Mouse (Mus musculus): Measurements from ENCODE around the gene Mafg. TPM values are rescaled to one million over a fixed set of nuclear protein-coding genes. Genes with fewer than 3 reads are reported as not detected.

Gene Mafg
- total and polyA plus RNA-seq, 2 experiments from 2014 or later, result 39.7 to 40.1 TPM

- H3K4me2 ChIP-seq (ENCODE audit: low read depth), result peak within 1 kb of the TSS; percentile 71
- peak within 1 kb of the TSS; percentile 70 for H3K9ac ChIP-seq
- no peaks in the 10 kb centered on the region for H3K9me3 ChIP-seq (ENCODE audit: low read length)
- TF ChIP-seq CTCF (IDR thresholded peaks at IDR 0.05; ENCODE audit: low read depth), result no peak
- ATAC-seq, result peak; percentile 98
- peak within 1 kb of the TSS; percentile 84 for H3K27ac ChIP-seq (ENCODE audit: low read depth, low read length)
- H3K4me3 ChIP-seq (ENCODE audit: low read depth, low read length), result peak within 1 kb of the TSS; percentile 82
- peak; percentile 96 for DNase-seq
- H3K4me1 ChIP-seq (ENCODE audit: insufficient read depth), result peaks cover 10% of the 10 kb centered on the region
- 4% methylated on average over 81 of the region's 83 CpGs for WGBS
- no peaks in the 10 kb centered on the region for H3K27me3 ChIP-seq (ENCODE audit: insufficient read depth, low read length)
- H3K36me3 ChIP-seq (ENCODE audit: insufficient read depth), result peaks cover 10% of the 10 kb centered on the region
These were observed 39.5 kb upstream of the Mafg start, which contains the start of gene Aspscr1 for GRCm38 (mm10) chr11:120672687-120673593. Gene Aspscr1, plus strand, starts transcription at chr11:120672973.

- H3K4me1 ChIP-seq (ENCODE audit: insufficient read depth), result no peaks in the 10 kb centered on the region
These were observed 33.2 kb upstream of the Mafg start for GRCm38 (mm10) chr11:120666617-120667016.

GRCm38 (mm10) chr11:120665406-120665805 is 32.0 kb upstream of the Mafg start:
- H3K9ac ChIP-seq, result no peak overlapping the region
- H3K9me3 ChIP-seq (ENCODE audit: low read length), result no peaks in the 10 kb centered on the region
- no peak overlapping the region for H3K4me3 ChIP-seq (ENCODE audit: low read depth, low read length)
- no peak for TF ChIP-seq CTCF (IDR thresholded peaks at IDR 0.05; ENCODE audit: low read depth)
- DNase-seq (no peak), ATAC-seq (no peak)
- H3K36me3 ChIP-seq (ENCODE audit: insufficient read depth), result no peaks in the 10 kb centered on the region
- H3K4me2 ChIP-seq (ENCODE audit: low read depth), result no peak overlapping the region
- H3K4me1 ChIP-seq (ENCODE audit: insufficient read depth), result no peaks in the 10 kb centered on the region
- WGBS, result 87% methylated on average over 3 of the region's 3 CpGs
- no peak overlapping the region for H3K27ac ChIP-seq (ENCODE audit: low read depth, low read length)
- peaks cover 27% of the 10 kb centered on the region for H3K27me3 ChIP-seq (ENCODE audit: insufficient read depth, low read length)

More at GRCm38 (mm10) chr11:120666617-120667016, 33.2 kb upstream of the Mafg start:
- Histone ChIP-seq H3K36me3 (ENCODE audit: insufficient read depth) (no peaks in the 10 kb centered on the region), H3K27me3 (ENCODE audit: insufficient read depth, low read length) (peaks cover 15% of the 10 kb centered on the region), H3K4me3 (ENCODE audit: low read depth, low read length) (no peak overlapping the region), H3K27ac (ENCODE audit: low read depth, low read length) (no peak overlapping the region), H3K4me2 (ENCODE audit: low read depth) (no peak overlapping the region), H3K9ac (no peak overlapping the region), H3K9me3 (ENCODE audit: low read length) (no peaks in the 10 kb centered on the region)
- WGBS, result 8% methylated on average over 3 of the region's 3 CpGs
- ATAC-seq (no peak), DNase-seq (no peak)
- TF ChIP-seq CTCF (IDR thresholded peaks at IDR 0.05; ENCODE audit: low read depth), result no peak

- no peak overlapping the region for H3K4me3 ChIP-seq (ENCODE audit: low read depth, low read length)
- no peak overlapping the region for H3K9ac ChIP-seq
- H3K27ac ChIP-seq (ENCODE audit: low read depth, low read length), result no peak overlapping the region
- H3K9me3 ChIP-seq (ENCODE audit: low read length), result no peaks in the 10 kb centered on the region
- no peaks in the 10 kb centered on the region for H3K4me1 ChIP-seq (ENCODE audit: insufficient read depth)
- 63% methylated on average over 5 of the region's 5 CpGs for WGBS
- DNase-seq (no peak), ATAC-seq (no peak)
- TF ChIP-seq CTCF (IDR thresholded peaks at IDR 0.05; ENCODE audit: low read depth), result no peak
- no peak overlapping the region for H3K4me2 ChIP-seq (ENCODE audit: low read depth)
- H3K27me3 ChIP-seq (ENCODE audit: insufficient read depth, low read length), result peaks cover 43% of the 10 kb centered on the region
- no peaks in the 10 kb centered on the region for H3K36me3 ChIP-seq (ENCODE audit: insufficient read depth)
These were observed 30.3 kb upstream of the Mafg start for GRCm38 (mm10) chr11:120663714-120664113.

GRCm38 (mm10) chr11:120662759-120663158 is 29.4 kb upstream of the Mafg start:
- no peak overlapping the region for H3K4me3 ChIP-seq (ENCODE audit: low read depth, low read length)
- peaks cover 53% of the 10 kb centered on the region for H3K27me3 ChIP-seq (ENCODE audit: insufficient read depth, low read length)
- H3K27ac ChIP-seq (ENCODE audit: low read depth, low read length), result no peak overlapping the region
- H3K4me1 ChIP-seq (ENCODE audit: insufficient read depth), result no peaks in the 10 kb centered on the region
- ATAC-seq (no peak), DNase-seq (no peak)
- H3K4me2 ChIP-seq (ENCODE audit: low read depth), result no peak overlapping the region
- H3K36me3 ChIP-seq (ENCODE audit: insufficient read depth), result no peaks in the 10 kb centered on the region
- no peak overlapping the region for H3K9ac ChIP-seq
- TF ChIP-seq CTCF (IDR thresholded peaks at IDR 0.05; ENCODE audit: low read depth), result no peak
- WGBS, result 37% methylated on average over 6 of the region's 6 CpGs
- H3K9me3 ChIP-seq (ENCODE audit: low read length), result no peaks in the 10 kb centered on the region

- Histone ChIP-seq H3K9me3 (ENCODE audit: low read length) (no peaks in the 10 kb centered on the region), H3K4me2 (ENCODE audit: low read depth) (peak within 1 kb of the TSS; percentile 58), H3K4me3 (ENCODE audit: low read depth, low read length) (peak within 1 kb of the TSS; percentile 38), H3K9ac (peak within 1 kb of the TSS; percentile 37; the same call in 1 of the 2 replicates), H3K36me3 (ENCODE audit: insufficient read depth) (no peaks in the 10 kb centered on the region), H3K27ac (ENCODE audit: low read depth, low read length) (no peak within 1 kb of the TSS), H3K4me1 (ENCODE audit: insufficient read depth) (no peaks in the 10 kb centered on the region), H3K27me3 (ENCODE audit: insufficient read depth, low read length) (peaks cover 64% of the 10 kb centered on the region)
- DNase-seq (no peak), ATAC-seq (peak; percentile 16; the same call in 1 of the 2 replicates)
- WGBS, result 1% methylated on average over 35 of the region's 35 CpGs
- no peak for TF ChIP-seq CTCF (IDR thresholded peaks at IDR 0.05; ENCODE audit: low read depth)
These were observed 27.7 kb upstream of the Mafg start, which contains the start of gene Notum for GRCm38 (mm10) chr11:120661076-120661460. Gene Notum, minus strand, starts transcription at chr11:120661175.
